Mouse (Mus musculus) hindbrain, embryonic 11.5 days (tissue): Measurements from ENCODE around the gene Lrrc10. TPM values are rescaled to one million over a fixed set of nuclear protein-coding genes. Genes with fewer than 3 reads are reported as not detected.
A peak's percentile ranks its signal among the peaks of the same experiment; 100 is the strongest.
"Not testable (repeated sequence)": the region's sequence is repeated elsewhere in the genome, so short reads cannot be mapped to it uniquely, and the experiment has no call there.

ENCODE experiments used
- ATAC-seq: fragments of 200-750 bp; cut with Nextera tagmentation; 2 replicates; pipeline ENCODE4 v1.8.0; 2017; ENCODE audit warnings: mild to moderate bottlenecking, moderate TSS enrichment, moderate library complexity; ENCODE audit not compliant: low FRiP score
- DNase-seq: peaks from one replicate; pipeline ENCODE4 v3.0.0-alpha.2; 2015; ENCODE audit warnings: low spot score
- H3K27ac ChIP-seq: fragments of 300-500 bp; sonication (generic); 2 replicates; pipeline ENCODE4 v1.5.1; 2014; ENCODE audit warnings: mild to moderate bottlenecking, low read depth, low read length
- H3K27me3 ChIP-seq: fragments of 300-500 bp; sonication (generic); 2 replicates; pipeline ENCODE4 v1.6.1; 2014; ENCODE audit warnings: mild to moderate bottlenecking, low read length, moderate library complexity, mixed read lengths; ENCODE audit not compliant: control insufficient read depth, insufficient read depth
- H3K36me3 ChIP-seq: fragments of 300-500 bp; sonication (generic); 2 replicates; pipeline ENCODE4 v1.6.1; 2014; ENCODE audit warnings: mild to moderate bottlenecking, low read length, moderate library complexity, mixed read lengths; ENCODE audit not compliant: control insufficient read depth, insufficient read depth
- H3K4me1 ChIP-seq: fragments of 300-500 bp; sonication (generic); replicated peaks from 2 replicates; pipeline ENCODE4 v1.6.1; 2014; ENCODE audit warnings: low read length, mixed read lengths; ENCODE audit not compliant: control insufficient read depth, insufficient read depth
- H3K4me2 ChIP-seq: fragments of 300-500 bp; sonication (generic); replicated peaks from 2 replicates; pipeline ENCODE4 v1.6.1; 2014; ENCODE audit warnings: mild to moderate bottlenecking, low read depth, low read length
- H3K4me3 ChIP-seq: fragments of 300-500 bp; sonication (generic); 2 replicates; pipeline ENCODE4 v1.5.1; 2014; ENCODE audit warnings: low read depth, low read length
- H3K9ac ChIP-seq: fragments of 300-500 bp; sonication (generic); 2 replicates; pipeline ENCODE4 v1.6.1; 2014; ENCODE audit warnings: low read depth, low read length
- H3K9me3 ChIP-seq: fragments of 300-500 bp; sonication (generic); 2 replicates; pipeline ENCODE4 v1.6.1; 2016; ENCODE audit warnings: low read length; ENCODE audit not compliant: control insufficient read depth
- WGBS: fragments of 180-500 bp; shearing (Covaris S2); extraction: QIAGEN DNeasy Blood & Tissue Kit; methylation state at CpG from one replicate; pipeline ENCODE4 v1.1.7; 2014; 5-methylcytosine and 5-hydroxymethylcytosine counted together
- polyA plus RNA-seq: library from polyadenylated mRNA; unstranded; fragments of >200 nt; fragmentation: Nextera tagmentation; extraction: Ambion mirVana; gene quantifications from 2 replicates; pipeline ENCODE4 v1.2.1, GENCODE M21; 2014

Gene Lrrc10
- polyA plus RNA-seq, 1 experiment from 2014 or later = 0.12 TPM

DNA sequence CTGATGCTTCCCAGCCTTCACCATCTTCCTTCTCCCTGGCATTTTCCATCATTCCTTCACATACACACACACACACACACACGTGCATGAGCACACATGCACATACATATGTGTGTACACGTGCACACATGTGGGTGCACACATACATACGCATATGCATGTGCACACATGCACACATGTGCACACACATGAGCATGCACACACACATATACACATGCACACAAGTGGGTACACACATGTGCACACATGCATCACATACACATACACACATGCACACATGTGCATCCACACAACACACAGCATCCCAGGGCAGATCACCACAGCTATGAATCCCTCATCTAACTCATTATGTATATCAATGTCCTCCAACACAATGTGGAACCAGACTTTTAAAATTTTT, 14.0 kb upstream of the Lrrc10 start:
- Histone ChIP-seq H3K27me3 (no peaks in the 10 kb centered on the region), H3K9ac (no peak overlapping the region), H3K4me2 (no peak overlapping the region), H3K4me3 (no peak overlapping the region), H3K27ac (no peak overlapping the region), H3K9me3 (no peaks in the 10 kb centered on the region), H3K4me1 (no peaks in the 10 kb centered on the region), H3K36me3 (no peaks in the 10 kb centered on the region)
- ATAC-seq = no peak
- DNase-seq = no peak
- 90% methylated on average over 3 of the region's 3 CpGs for WGBS

DNA sequence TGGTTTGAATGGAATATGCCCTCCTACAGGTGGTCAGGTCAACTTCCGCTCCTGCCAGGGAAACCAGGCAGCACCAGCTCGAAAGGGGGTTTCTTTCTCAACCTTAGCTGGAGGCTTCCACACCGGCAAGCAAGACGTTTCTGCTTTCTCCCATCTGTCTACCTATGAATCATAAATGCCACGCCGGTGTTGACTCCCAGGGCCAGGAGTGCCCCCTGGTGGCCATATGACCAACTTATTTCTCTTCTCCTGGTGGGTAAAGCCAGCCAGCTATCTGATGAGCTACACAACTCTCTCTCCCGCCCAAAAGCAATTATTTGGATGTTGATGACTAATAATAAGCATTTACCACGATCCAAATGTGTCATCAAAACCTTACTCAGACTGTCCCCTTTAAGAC, 11.4 kb upstream of the Lrrc10 start:
- no peaks in the 10 kb centered on the region for H3K9me3 ChIP-seq
- ATAC-seq (no peak), DNase-seq (peak; percentile 87)
- H3K27ac ChIP-seq = no peak overlapping the region
- no peaks in the 10 kb centered on the region for H3K4me1 ChIP-seq
- H3K27me3 ChIP-seq = no peaks in the 10 kb centered on the region
- 29% methylated on average over 8 of the region's 8 CpGs for WGBS
- H3K4me2 ChIP-seq = no peak overlapping the region
- H3K4me3 ChIP-seq = no peak overlapping the region
- no peak overlapping the region for H3K9ac ChIP-seq
- no peaks in the 10 kb centered on the region for H3K36me3 ChIP-seq

DNA sequence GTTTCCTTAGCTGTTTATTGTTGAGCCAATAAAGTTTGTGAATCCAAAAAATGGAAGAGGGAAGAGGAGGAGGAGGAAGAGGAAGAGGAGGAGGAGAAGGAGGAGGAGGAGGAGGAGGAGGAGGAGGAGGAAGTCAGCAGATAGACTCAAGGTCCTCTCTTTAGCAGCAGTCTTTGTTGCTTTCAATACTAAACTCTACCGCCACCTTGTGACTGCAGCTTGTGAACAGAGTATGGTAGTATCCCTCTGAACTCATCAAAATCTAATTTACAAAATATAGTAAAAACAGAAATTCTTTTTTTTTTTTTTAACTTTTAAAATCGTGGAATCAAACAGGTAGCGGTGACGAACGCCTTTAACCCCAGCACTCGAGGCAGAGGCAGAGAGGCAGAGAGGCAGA, 4.8 kb upstream of the Lrrc10 start:
- Histone ChIP-seq H3K4me1 (no peaks in the 10 kb centered on the region), H3K4me3 (no peak overlapping the region), H3K27ac (no peak overlapping the region), H3K36me3 (no peaks in the 10 kb centered on the region), H3K9ac (no peak overlapping the region), H3K9me3 (no peaks in the 10 kb centered on the region), H3K27me3 (no peaks in the 10 kb centered on the region), H3K4me2 (no peak overlapping the region)
- ATAC-seq (no peak), DNase-seq (no peak)
- WGBS = 73% methylated on average over 6 of the region's 6 CpGs

DNA sequence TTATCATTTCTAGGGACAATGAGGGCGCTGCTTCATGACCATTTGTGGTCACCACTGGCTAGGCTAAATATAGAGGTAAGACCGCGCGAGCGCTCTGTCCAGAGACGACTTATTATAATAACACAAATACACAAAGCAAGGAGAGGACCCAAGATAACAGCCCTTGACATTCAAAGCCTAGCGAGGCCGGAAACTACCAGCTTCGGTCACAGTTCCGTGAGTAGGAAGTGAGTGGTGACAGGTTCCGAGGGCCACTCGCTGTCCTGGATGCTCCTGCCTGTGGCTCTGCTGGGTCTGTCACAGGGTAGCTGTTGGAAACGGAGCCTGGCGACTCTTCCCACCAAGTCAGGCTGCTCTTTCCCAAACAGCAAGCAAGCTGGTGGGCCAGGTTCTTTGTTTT, 2.8 kb upstream of the Lrrc10 start:
- H3K9me3 ChIP-seq = no peaks in the 10 kb centered on the region
- H3K27ac ChIP-seq = no peak overlapping the region
- no peak overlapping the region for H3K4me2 ChIP-seq
- no peaks in the 10 kb centered on the region for H3K36me3 ChIP-seq
- ATAC-seq = no peak
- H3K27me3 ChIP-seq = no peaks in the 10 kb centered on the region
- no peak for DNase-seq
- no peak overlapping the region for H3K4me3 ChIP-seq
- no peaks in the 10 kb centered on the region for H3K4me1 ChIP-seq
- WGBS = 90% methylated on average over 14 of the region's 14 CpGs
- H3K9ac ChIP-seq = no peak overlapping the region

DNA sequence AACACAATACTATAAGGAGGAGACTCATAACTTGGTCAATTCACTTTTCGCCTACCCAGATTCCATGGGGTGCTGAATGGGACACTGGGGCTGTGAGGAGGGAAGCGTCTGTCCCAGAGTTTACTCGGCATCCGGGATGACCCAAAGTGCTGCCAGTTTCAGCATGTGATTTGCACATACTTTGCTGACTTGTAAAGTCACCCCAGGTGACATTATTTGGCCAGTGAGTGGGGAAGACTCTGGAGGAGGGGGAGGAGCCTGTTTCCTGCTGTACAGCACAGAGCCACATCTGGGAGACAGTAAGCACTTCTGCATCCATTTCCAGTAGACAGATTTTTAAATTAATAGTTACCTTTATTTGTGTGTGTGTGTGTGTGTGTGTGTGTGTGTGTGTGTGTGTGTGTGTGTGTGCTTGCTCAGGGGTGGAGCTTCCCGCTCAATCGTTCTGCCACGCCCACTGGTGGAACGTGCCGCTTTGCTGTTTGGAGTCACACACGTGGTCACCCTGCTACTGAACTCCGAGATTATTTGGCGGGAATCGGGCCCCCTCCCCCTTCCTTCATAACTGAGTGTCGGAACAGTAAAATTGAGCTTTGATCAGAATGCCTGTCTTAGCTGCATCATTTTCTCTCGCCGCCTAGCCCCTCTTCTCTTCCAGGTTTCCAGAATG, 1.5 kb upstream of the Lrrc10 start:
- H3K9ac ChIP-seq, DNase-seq, H3K9me3 ChIP-seq, H3K4me2 ChIP-seq, ATAC-seq, H3K36me3 ChIP-seq, H3K4me3 ChIP-seq, H3K27ac ChIP-seq, H3K4me1 ChIP-seq, H3K27me3 ChIP-seq: not testable (repeated sequence)
- WGBS = 47% methylated on average over 14 of the region's 16 CpGs

DNA sequence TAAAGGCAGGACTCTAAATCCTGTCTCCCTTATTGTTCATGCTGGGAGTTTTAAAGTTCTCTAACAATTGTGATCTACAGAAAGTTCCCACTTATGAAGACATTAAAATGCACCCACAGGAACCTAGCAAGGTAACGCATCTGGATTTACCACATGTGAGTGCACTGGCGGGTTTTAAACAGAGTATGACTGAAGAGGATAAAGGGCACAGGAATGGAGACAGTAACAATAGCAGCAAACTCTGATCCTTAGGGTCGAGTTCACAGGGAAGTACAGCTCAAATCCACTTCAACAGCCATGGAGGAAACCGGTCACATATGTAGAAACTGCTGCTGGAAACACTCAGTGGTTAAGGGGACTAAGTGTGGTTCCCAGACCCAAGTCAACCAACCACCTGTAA, 4.1 kb downstream of the Lrrc10 start:
- no peak for DNase-seq
- Histone ChIP-seq H3K36me3 (peaks cover 19% of the 10 kb centered on the region), H3K27me3 (no peaks in the 10 kb centered on the region), H3K4me1 (no peaks in the 10 kb centered on the region), H3K4me2 (no peak overlapping the region), H3K9ac (no peak overlapping the region), H3K9me3 (no peaks in the 10 kb centered on the region), H3K4me3 (no peak overlapping the region), H3K27ac (no peak overlapping the region)
- WGBS = 84% methylated on average over 4 of the region's 4 CpGs
- ATAC-seq = no peak

DNA sequence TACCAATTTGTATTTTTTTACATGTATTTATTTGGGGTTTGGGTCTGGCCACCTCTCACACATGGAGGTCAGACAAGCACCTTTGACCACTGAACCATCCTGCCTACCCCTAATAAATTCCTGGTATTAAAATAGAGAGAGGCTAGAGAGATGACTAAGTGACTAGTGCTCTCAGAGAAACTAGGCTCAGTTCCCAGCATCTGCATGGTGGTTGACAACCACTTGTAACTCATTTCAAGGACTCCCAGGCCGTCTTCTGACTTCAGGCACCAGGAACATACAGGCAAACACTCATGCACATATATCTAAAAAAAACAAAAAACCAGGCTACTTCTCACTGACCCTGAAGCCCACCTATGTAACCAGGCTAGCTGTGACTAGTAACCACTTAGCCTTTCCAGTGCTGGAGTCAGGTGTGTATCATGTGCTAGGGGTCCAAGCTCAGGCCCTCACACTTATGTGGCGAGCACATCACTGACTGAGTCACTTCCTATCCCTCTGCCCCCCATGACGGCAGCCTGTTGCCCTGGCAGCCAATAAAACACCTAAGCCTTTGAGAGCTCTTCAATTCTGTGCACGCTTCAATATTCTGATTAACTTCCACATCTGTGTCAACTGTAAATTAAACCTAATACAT, 4.9 kb downstream of the Lrrc10 start:
- Histone ChIP-seq H3K4me1 (no peaks in the 10 kb centered on the region), H3K4me3 (no peak overlapping the region), H3K27ac (no peak overlapping the region), H3K4me2 (no peak overlapping the region), H3K9ac (no peak overlapping the region), H3K27me3 (no peaks in the 10 kb centered on the region), H3K36me3 (peaks cover 21% of the 10 kb centered on the region), H3K9me3 (no peaks in the 10 kb centered on the region)
- DNase-seq = no peak
- ATAC-seq = no peak
- WGBS = 84% methylated on average over 4 of the region's 4 CpGs

DNA sequence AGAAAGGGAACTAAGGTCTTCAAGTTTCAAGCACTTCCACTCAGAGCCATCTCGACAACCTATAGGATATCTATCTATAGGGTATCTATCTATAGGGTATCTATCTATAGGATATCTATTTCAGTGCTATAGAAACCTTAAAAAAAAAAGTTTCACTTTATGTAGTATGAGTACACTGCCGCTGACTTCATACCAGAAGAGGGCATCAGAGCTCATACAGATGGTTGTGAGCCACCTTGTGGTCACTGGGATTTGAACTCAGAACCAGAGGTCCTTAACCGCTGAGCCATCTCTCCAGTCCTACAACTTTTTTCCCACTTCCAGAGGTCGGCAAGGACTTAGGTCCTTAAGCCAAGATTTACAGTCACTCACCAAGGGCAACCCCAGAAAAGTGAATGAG, 10.5 kb downstream of the Lrrc10 start:
- WGBS = 96% methylated on average over 4 of the region's 4 CpGs
- ATAC-seq = no peak
- H3K36me3 ChIP-seq = peaks cover 52% of the 10 kb centered on the region
- no peak overlapping the region for H3K4me2 ChIP-seq
- H3K4me3 ChIP-seq = no peak overlapping the region
- no peak for DNase-seq
- no peaks in the 10 kb centered on the region for H3K4me1 ChIP-seq
- no peak overlapping the region for H3K9ac ChIP-seq
- no peaks in the 10 kb centered on the region for H3K9me3 ChIP-seq
- no peak overlapping the region for H3K27ac ChIP-seq
- no peaks in the 10 kb centered on the region for H3K27me3 ChIP-seq

DNA sequence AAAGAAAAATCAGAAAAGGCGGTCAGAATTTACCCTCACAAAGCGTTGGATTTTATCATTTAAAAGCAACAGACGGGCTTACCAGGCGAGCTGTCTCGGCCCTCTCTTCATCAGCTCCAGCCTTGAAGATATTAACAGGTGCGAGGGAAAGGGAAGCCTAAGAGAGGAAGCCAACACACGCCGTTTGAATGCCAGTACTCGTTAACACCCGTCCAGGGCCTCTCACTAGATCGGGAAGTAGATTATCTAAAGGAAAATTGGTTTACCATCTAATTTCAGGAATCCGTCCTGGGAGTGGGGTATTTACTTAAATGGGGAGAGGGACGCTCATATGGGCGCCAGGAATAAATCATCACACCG, 17.7 kb downstream of the Lrrc10 start:
- WGBS = 4% methylated on average over 15 of the region's 15 CpGs
- no peak overlapping the region for H3K27ac ChIP-seq
- H3K9ac ChIP-seq = peak overlapping the region; percentile 68
- H3K27me3 ChIP-seq = no peaks in the 10 kb centered on the region
- peak overlapping the region; percentile 45 for H3K4me2 ChIP-seq
- peaks cover 18% of the 10 kb centered on the region for H3K36me3 ChIP-seq
- H3K4me3 ChIP-seq = peak overlapping the region; percentile 82
- no peak for DNase-seq
- H3K9me3 ChIP-seq = no peaks in the 10 kb centered on the region
- peak; percentile 1; the same call in 1 of the 2 replicates for ATAC-seq
- no peaks in the 10 kb centered on the region for H3K4me1 ChIP-seq
